Mouse (Mus musculus) thymus, postnatal 25 days (tissue): ENCODE measurements around the gene Rexo1.

ENCODE experiments used
- DNase-seq: peaks from one replicate; pipeline ENCODE4 v3.0.0; 2022

Gene Rexo1

GRCm38 (mm10) chr10:80502819-80503314 is 58.5 kb downstream of the Rexo1 start:
- DNase-seq = no peak

DNA sequence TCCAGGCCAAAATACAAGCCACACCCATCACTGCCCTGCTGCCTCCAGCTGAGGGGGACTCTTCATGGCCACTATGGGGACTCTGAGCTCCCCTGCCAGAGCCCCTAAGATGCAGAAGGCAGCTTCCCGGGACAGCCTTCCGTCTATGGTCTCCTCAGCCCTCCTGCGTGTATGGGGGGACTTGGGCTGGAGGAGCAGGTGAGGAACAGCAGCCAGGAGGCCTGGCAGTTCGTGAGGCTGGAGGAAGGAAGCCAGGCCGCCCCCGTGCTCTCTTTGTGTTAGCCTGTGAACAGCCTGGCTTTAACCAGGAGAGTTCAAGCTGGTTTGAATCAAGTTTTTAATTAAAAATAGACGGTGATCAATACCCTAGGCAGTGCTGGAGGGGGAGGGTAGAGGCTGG is 59.1 kb downstream of the Rexo1 start:
- DNase-seq = no peak

DNA sequence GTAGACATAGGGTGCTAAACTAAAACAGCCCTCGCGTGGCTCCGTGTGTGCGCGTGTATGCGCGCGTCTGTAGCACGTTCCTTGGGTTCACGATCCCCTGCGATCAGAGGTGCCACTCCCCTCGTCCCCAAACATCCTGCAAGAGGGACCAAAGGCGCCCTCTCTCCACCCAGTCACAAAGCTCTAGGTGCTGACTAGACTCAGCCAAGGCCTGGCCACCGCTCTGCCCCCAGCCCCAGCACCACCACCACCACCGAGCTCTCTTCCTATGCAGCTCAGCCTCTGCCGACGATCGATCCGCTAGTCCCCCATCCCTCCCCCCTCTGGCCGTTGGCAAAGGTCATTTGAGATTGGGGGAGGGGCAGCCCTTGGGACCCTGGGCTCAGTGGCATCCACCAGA is 64.9 kb downstream of the Rexo1 start:
- no peak for DNase-seq

DNA sequence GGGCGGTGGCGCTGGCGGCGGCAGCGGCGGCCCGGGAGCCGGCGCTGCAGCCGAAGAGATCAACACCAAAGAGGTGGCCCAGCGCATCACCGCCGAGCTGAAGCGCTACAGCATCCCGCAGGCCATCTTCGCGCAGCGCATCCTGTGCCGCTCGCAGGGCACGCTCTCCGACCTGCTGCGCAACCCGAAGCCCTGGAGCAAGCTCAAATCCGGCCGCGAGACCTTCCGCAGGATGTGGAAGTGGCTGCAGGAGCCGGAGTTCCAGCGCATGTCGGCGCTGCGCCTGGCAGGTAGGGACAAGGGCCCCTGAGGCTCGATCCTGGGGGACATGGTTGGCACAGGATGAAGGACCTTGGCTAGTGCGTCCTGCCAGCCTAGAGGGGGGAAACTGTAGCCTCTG is 65.5 kb downstream of the Rexo1 start:
- DNase-seq = no peak

DNA sequence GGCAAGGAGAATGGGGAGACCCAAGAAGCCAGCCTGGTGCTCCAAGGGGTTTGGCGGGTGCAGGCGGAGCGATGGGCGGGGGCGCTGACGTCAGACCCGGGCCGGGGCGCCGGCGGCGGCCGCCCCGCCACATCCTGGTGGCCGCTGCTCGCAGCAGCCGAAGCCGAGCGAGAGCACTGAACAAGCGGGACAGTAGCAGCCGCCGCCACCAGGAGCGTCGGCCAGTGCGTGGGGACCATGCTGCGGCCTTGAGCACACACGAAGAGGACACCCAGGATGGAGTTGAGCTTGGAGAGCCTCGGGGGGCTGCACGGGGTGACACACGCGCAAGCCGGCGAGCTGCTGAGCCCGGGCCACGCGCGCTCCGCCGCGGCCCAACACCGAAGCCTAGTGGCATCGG is 66.6 kb downstream of the Rexo1 start, which contains the start of gene Onecut3:
TSS of gene Onecut3 (plus strand) at position 104 of the 400 bp plus-strand sequence.
- DNase-seq = peak; percentile 66
